Mouse (Mus musculus): ENCODE data around the gene Phkg1. TPM values are rescaled to one million over a fixed set of nuclear protein-coding genes. Genes with fewer than 3 reads are reported as not detected.

Gene Phkg1
- total RNA-seq, 2 experiments from 2014 or later, result 19.7 to 20.3 TPM

DNA sequence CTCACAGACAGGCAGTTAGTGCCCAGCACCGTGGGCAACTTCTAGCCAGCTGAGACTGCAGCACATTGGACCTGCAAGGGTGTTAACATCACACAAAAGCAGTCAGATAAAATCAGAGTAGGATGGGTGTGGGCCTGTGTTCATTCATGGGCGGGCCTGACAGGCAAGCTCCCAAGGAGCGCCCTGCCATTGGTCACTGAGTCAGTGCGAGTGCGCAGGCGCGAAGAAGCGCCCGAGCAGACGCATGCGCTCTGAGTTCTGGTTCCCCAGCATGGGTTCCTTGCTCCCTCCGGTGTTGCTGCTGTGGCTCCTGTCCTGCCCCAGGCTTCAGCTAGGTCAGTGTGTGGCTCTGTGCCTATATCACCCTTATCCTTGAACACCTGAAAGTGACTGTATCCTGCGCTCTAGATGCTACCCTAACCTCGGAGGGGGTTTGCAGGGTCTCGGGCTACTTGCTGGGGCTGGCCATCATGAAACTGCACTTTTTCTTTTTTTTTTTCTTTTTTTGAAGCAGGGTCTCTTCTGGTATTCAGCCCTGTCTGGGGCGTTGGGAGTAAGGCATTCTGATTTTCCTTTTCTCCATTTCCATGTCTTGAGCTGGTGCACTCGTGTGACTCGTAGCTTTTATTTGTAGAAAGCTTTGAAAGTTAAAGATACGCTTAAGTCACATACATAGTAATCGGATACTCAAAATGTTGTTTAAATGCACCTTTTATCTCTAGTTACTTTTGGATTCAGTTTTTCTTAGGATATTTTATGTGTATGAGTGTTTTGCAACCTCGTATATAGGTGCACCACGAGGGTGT, 51.4 kb downstream of the Phkg1 start, which contains the start of gene Sumf2:
Gene Sumf2 (plus strand): TSS at position 235 of the 806 bp plus-strand sequence.
- peak; percentile 96 to 97 for DNase-seq (ENCODE audit: low spot score in 2 of 2)

DNA sequence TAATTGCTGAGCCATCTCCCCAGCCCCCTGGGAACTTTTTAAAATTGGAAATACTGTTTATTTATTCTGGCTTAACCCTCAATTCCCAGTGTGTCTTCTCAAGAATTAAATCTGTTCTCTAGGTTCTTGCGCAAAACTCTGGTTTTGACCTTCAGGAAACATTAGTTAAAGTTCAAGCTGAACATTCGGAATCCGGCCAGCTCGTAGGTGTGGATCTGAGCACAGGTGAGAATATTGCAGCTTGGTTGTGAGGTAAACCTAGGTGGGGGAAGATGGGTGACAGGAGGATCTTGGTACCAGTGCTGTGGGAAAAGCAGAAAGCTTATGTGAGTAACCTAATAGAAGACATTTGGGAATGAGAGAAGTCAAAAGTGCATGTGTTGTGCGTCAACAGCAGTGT, 53.5 kb downstream of the Phkg1 start:
- no peak for DNase-seq (ENCODE audit: low spot score in 2 of 2)

Other genes with a start within 250 kb of the Phkg1 start
- gene Zfp11, start 228.4 kb downstream of the Phkg1 start, total RNA-seq (2021), result 1 to 10 TPM; 5.9 to 6.2 TPM
- gene Sept14, start 190.0 kb downstream of the Phkg1 start, total RNA-seq (2021), result not detected
- gene Mrps17, start 183.1 kb downstream of the Phkg1 start, total RNA-seq (2021), result 10 to 100 TPM; 70.8 to 73.2 TPM
- gene Nipsnap2, start 173.5 kb downstream of the Phkg1 start, total RNA-seq (2021), result 10 to 100 TPM; 81.8 to 88.3 TPM
- 10 to 100 TPM; 29.6 to 30.2 TPM for gene Psph, start 111.1 kb downstream of the Phkg1 start, total RNA-seq (2021)
- 10 to 100 TPM; 18.8 to 19.3 TPM for gene Sumf2, start 51.6 kb downstream of the Phkg1 start, total RNA-seq (2021)
- 100 to 1,000 TPM; 412 to 435 TPM for gene Chchd2, start 11.1 kb downstream of the Phkg1 start, total RNA-seq (2021)
- gene Zbed5, start 2.8 kb downstream of the Phkg1 start, total RNA-seq (2021), result 1 to 10 TPM; 4.2 to 4.6 TPM
- gene Nupr1l, start 10.0 kb upstream of the Phkg1 start, total RNA-seq (2021), result 1 to 10 TPM; 2.1 to 2.4 TPM
- gene Vkorc1l1, start 43.4 kb upstream of the Phkg1 start, total RNA-seq (2021), result 10 to 100 TPM; 41.5 to 43.9 TPM
- gene Gusb, start 104.5 kb upstream of the Phkg1 start, total RNA-seq (2021), result 10 to 100 TPM; 13.1 to 13.7 TPM
- 10 to 100 TPM; 19.2 to 21.5 TPM for gene Asl, start 130.7 kb upstream of the Phkg1 start, total RNA-seq (2021)
- gene Crcp, start 130.7 kb upstream of the Phkg1 start, total RNA-seq (2021), result 10 to 100 TPM; 29.9 to 34.0 TPM
- gene Tpst1, start 174.8 kb upstream of the Phkg1 start, total RNA-seq (2021), result 10 to 100 TPM; 47.3 to 48.8 TPM
- gene Kctd7, start 246.3 kb upstream of the Phkg1 start, total RNA-seq (2021), result 10 to 100 TPM; 11.5 to 13.3 TPM